Mouse (Mus musculus): Measurements from ENCODE around the gene Tjap1.

Tjap1 gene

DNA sequence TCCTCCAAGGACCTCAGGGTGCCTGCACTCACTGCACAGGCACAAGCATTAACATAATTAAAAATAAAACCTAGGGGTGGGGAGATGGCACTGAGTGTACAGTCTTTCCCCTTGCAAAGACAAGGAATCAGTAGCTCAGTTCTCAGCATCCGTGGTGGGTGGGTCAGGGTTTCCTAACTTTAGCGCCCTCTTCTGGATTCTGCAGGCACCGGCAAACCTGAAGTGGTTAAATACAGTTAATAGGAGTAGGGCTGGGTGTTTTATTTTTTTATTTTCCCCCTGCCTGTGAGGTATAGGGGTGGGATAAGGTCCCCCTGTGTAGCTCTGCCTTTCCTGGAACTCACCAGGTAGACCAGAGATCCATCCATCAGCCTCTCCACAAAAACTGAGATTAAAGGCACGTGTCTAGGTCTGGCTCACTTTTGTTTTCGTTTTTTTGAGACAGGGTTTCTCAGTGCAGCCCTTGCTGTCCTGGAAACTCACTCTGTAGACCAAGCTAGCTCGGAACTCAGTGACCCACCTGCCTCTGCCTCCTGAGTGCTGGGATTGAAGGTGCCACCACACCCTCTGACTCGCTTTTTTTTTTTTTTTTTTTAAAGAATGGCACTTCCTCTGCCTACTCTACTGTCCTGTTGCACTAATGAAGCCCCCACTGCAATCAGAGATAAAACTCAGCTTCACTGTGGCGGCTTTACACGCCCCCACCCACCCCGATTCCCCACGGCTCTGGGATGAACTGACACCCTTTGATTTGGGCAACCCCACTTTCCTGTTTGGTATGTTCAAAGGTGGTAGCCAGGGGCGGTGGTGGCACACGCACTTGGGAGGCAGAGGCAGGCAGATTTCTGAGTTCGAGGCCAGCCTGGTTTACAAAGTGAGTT, 30.0 kb downstream of the Tjap1 start:
- no peak for DNase-seq (ENCODE audit: low spot score)

DNA sequence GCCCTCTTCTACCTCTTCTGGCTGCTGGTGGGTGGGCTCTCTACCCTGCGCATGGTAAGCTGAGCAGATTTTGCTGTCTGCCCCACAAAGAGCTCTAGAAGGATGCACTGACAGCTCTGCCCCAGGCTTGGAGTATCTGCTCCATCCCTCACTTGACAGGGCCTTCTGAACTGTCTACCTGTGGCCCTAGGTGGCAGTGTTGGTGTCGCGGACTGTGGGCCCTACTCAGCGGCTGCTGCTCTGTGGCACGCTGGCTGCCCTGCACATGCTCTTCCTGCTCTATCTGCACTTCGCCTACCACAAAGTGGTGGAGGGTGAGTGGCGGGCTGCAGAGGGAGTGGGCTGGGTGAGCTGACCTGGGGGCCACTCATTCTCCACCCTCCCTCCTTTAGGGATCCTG, 31.7 kb downstream of the Tjap1 start:
- no peak for DNase-seq (ENCODE audit: low spot score)

DNA sequence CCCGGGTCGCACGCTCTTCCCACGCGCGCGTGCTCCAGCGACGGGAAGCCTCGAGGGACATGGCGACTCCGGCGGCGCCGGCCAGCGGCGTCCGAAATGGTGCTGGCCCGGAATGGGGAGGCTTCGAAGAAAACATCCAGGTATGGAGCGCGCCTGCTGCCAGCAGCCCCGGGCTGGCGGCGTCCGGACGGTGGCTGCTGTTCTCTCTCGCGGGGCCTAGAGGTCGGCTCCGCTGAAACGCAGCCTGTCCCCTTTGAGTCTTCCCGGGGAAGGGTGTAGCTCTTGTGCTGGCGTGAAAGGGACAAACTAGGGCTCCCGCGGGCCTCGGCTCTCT, 34.7 kb downstream of the Tjap1 start:
- DNase-seq (ENCODE audit: low spot score) = no peak

DNA sequence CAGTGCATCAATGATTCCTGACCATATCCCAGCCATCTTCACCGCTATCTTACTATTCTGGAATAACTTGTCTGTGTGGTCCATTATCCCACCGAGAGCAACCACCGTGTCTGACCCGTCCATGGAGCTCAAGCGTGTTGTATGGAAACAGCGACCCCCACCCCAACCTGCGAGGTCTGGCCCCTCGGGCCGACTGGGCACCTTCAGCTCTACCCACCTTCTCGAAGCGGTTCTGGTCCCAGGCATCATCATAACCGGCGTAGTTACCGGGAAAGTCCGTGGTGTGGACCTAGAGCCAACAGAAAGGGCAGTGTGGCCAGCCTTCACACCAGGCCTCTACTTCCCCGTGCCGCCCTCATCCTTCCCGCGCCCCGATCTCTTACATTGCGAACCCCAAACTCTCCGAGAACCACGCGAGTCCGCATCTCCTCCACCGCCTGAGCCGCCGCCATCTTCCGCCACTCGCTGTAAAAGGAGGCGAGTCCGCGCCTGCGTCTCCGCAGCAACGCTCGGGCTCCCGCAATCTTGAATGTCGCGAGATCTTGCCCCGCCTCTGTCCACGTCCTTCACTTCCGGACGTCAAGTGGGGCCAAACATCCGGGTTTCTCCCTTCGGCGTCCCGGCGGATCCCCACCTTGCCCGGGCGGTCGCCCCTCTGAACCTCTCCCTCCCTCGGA, 35.2 kb downstream of the Tjap1 start, which contains the start of the genes Polr1c and Yipf3:
Gene Polr1c, minus strand, starts transcription at position 543 of the 677 bp plus-strand sequence.
Gene Yipf3, plus strand, starts transcription at position 569 of the 677 bp plus-strand sequence.
- DNase-seq (ENCODE audit: low spot score) = peak; percentile 94

DNA sequence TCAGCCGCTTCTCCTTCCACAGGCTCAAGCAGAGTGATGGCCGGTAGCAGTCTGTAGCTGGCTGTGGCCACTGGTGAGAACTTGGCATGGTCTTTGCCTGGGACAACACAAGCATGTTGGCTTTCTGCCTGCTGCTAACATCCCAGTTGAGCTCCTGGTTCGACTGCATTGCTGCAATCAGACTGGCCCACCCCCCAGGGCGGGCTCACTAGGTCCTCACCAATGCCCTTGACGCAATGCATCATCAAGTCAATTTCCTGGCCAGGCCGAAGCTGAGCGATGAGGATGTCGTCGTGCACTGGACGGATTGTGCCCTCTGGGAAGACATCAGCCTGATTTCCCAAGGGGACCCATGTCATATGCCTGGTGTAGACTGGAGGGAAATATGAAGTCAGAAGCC, 38.2 kb downstream of the Tjap1 start:
- DNase-seq (ENCODE audit: low spot score) = no peak

DNA sequence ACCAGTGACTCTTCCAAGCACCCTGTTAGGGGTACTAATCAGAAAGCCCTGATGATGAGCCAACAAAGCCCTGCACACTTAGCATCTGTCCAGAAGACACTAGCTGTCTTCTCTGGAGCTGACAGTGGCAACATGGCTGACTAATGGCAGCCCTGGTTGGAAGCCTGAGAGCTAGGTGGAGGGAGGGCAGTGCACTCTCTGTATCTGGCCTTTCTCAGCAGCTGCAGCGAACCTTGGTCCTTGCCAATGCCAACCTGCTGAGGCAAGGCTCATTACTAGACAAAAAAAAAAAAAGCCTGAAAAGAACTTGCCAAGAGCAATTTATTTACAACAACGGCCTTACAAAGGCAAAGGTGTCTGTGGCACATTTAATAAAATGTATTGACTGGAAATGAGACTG, 39.2 kb downstream of the Tjap1 start:
- no peak for DNase-seq (ENCODE audit: low spot score)

DNA sequence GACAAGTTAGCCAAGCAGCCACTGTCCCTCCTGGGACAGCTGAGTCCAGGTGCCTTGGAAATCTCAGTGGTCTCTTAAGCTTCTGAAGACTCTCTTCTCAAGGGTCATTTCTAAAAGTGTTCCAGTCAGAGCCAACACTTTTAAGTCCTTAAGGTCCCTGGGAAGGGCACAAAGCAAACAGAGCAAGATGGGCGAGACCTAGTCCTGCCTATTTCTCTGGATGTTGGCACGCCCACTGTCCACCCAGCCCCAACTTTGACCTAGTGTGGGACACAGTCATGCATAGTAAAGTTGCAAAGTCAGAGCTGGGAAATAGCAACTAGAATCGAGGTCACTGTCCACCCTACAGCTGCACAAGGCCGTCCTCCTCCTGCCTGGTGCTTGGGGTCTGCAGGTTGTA, 39.8 kb downstream of the Tjap1 start:
- DNase-seq (ENCODE audit: low spot score) = no peak

DNA sequence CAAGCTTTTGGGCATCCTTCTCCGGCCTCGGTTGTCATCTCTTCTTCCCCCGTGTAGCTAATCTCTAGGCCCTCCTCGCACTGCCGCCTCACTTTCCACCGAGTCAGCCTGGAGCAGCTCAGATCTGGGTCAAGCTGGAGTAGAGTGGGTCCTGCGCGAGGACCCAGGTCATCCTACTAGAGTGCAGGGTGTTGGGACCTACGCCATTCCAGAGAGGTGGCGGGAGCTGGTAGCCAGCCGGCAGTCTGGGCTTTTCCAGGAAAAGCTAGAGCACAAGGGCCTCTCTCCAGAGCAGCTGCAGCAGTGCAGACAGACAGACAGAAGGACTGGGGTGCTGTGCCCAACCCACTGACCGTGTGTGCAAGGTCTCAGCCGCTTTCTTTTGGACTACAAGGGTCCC, 40.6 kb downstream of the Tjap1 start:
- no peak for DNase-seq (ENCODE audit: low spot score)

DNA sequence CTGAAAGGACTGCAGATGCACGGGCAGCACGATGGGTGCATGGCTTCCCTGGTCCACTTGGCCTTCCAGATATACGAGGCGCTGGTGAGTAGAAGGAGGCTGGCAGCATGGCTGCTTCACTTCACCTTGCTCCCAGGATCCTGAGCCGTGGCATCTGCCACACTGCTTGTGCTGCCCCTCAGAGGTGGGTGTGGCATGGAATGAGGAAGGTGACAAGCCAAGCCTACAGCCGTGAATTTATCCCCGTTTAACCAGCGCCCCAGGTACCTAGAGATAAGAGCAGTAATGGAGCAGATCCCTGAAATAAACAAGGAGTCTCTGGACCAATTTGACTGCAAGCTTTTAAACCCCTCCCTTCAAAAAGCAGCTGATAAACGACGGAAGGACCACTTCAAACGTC, 41.4 kb downstream of the Tjap1 start:
- no peak for DNase-seq (ENCODE audit: low spot score)

DNA sequence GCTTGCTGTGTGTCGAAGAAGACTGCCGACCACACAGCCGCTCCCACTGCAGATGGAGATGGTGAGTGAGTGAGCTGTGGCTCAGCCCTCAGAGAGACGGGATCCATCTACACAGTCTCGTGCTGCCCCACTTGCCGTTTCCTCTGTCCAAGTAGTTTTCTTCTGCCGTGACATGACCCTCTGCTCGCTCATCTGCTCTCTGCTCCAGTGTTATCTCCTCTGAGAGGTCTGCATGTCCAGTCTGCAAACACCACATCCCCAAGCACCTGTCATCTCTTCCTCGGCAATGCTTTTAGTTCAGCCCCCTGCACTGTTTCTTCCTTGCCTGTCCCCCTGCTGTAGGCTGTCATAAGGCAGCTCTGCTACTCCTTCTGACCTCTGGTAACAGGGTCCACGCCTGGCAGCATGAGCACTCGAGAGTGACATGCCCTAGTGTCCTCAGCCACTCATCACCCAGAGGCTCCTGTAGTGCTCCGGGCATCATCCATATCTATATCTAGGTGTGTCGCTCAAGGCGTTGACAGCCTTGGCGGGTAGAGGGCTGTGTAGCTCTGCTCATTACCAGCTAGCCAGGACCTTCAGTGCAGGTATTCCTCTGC, 43.2 kb downstream of the Tjap1 start:
- no peak for DNase-seq (ENCODE audit: low spot score)

DNA sequence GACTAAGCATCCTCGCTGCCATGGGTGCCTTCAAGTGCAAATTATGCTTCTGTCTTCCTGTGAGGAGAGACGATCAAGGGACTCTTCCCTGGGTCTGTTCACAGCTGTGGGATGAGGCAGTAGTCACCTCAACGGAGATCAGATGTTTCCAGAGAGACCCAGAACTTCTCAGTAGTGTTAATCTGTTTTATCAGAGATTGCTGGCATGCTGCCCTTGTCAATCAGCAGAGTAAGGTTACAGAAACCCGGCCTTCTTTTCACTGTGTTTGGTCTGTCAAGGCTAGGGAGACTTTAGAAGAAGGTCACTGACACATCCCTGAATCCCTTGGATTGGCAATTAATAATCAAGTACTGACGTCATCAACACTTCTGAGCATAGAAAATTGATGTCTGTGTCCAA, 45.3 kb downstream of the Tjap1 start:
- DNase-seq (ENCODE audit: low spot score) = no peak

DNA sequence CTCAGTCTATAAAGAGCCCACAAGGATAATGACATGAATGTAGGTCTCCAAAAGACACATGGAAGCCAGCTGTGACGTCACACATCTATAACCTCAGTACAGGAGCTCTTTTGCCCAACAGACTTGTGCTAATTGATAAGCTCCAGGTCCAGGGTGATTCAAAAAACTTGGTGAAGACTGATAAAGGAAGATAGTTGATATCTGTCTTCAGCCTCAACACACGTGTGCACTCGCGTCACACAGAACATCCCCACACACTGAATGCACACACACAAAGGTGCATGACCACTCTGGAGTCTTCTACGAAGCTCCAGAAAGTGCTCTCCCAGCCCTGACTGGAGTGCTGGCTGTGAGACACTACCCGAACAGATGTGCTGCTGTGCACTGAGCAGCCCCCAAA, 45.7 kb downstream of the Tjap1 start:
- no peak for DNase-seq (ENCODE audit: low spot score)

DNA sequence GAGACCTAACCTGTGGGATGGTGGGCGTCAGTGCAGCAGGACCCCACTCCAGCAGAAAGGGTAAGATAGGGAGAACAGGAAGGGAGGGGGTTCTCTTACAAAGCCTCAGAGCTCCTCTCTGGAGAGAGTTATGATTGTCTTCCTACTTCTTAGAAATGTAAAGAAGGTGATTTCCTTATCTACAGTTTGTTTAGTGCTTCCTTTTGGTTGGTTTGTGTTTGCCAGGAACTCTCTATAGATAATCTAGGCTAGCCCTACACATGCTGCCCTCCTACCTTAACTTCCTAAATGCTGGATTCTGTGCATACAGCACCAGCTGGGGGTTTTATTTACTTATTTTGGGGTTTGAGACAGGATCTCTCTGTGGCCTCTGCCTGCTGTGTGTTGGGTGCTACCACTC, 46.8 kb downstream of the Tjap1 start:
- no peak for DNase-seq (ENCODE audit: low spot score)

DNA sequence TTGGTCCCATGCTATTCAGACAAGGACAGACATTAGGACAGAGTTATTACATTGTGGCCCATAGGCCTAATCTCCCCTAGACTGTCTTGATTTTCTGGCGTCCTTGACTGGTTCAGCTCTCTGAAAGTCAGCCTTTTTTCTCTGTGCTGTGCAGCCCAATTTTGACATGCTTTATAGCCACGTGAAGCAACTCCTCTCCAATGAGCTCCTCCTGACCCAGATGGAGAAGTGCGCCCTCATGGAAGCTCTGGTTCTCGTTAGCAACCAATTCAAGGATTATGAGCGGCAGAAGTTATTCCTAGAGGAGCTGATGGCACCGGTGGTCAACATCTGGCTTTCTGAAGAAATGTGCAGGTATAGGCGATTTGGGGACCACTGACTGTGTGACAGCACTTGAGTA, 55.2 kb downstream of the Tjap1 start:
- no peak for DNase-seq (ENCODE audit: low spot score)

DNA sequence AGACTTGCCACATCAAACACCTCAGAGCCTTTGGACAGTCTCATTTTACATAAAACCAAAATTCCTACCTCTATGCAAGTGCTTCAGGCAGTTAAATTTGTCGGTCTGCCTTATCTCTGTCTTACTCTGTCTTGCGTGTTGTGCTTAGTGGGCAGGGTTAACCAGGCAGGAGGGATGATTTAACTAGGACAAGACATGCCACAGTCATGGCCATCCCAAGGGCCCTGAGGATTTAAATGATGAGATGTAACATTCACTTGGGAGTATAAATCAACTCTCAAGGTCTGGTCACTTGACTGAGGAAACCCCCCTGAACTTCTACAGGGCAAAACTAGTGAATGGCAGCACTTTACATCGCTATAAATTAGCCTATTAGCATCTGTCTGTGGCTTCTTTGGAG, 61.2 kb downstream of the Tjap1 start:
- DNase-seq (ENCODE audit: low spot score) = no peak

DNA sequence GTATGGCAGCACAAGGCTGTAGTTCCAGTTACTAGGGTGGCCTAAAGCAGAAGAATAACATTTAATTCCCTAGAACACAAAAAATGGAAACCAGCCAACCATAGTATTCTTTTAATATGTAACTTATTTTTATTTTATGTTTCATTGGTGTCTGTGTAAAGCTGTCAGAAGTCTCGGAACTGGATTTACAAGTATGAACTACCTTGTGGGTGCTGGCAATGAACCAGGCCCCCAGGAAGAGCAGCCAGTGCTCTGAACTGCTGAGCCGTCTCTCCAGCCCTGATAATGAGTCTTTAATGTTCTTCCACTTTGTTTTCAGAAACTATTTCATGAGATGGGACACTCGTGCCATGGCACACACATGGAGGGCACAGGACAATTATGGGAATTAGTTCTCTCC, 72.3 kb downstream of the Tjap1 start:
- no peak for DNase-seq (ENCODE audit: low spot score)

Measured in testis, postnatal 10 days (tissue).